Mouse (Mus musculus): ENCODE data around the gene Il25. TPM values are rescaled to one million over a fixed set of nuclear protein-coding genes. Genes with fewer than 3 reads are reported as not detected.
A peak's percentile ranks its signal among the peaks of the same experiment; 100 is the strongest.

Il25 gene
- polyA plus RNA-seq, 1 experiment: not detected

DNA sequence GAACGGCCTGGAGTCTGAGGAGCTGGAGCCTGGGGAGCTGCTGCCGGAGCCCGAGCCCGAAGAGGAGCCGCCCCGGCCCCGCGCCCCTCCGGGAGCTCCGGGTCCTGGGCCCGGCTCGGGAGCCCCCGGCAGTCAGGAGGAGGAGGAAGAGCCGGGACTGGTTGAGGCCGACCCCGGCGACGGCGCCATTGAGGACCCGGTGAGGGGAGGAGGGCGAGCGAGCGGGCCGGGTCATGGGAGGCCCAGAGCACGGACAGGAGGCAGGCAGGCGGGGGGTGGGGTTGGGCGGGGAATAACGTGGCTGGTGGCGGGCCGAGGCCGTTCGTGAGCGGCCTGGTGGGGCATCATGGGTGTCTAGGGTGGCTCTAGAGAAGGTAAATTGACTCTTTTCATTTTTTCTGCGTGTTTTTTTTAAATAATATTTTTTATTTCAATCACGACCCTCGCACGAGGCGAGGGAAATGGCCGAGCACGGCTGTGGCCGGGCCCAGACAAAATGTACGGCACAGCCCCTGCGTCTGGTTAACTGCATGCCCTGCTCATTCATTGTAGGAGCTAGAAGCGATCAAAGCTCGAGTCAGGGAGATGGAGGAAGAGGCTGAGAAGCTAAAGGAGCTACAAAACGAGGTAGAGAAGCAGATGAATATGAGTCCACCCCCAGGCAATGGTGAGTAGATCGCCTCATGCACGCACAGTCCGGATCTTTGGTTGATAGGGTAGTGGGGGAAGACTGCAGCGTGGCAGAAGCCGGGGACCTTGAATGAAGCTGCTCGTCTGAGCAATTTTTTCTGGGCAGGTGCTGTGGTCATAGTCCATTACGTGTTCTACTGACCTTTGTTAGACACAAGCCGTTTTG, 38.0 kb upstream of the Il25 start:
- Histone ChIP-seq H3K4me3 (ENCODE audit: insufficient read depth, low read depth, low read length) (peak overlapping the region; percentile 99), H3K36me3 (ENCODE audit: control insufficient read depth, insufficient read depth, low read length) (peaks cover 11% of the 10 kb centered on the region), H3K4me1 (ENCODE audit: control insufficient read depth, insufficient read depth, low read length) (peaks cover 7% of the 10 kb centered on the region; the same call in 1 of the 2 replicates), H3K27ac (ENCODE audit: insufficient read depth, low read depth, low read length) (peak overlapping the region; percentile 95), H3K27me3 (replicated peaks; ENCODE audit: control insufficient read depth, insufficient read depth, low read length) (no peaks in the 10 kb centered on the region)
- DNase-seq: peak; percentile 75
- WGBS: 1% methylated on average over 54 of the region's 54 CpGs
- TF ChIP-seq POLR2A (IDR thresholded peaks at IDR 0.05; ENCODE audit: low read depth, low read length) (no peak), CTCF (conservative IDR thresholded peaks at IDR 0.05; ENCODE audit: insufficient read depth, insufficient read length, low read depth, low read length) (no peak)

DNA sequence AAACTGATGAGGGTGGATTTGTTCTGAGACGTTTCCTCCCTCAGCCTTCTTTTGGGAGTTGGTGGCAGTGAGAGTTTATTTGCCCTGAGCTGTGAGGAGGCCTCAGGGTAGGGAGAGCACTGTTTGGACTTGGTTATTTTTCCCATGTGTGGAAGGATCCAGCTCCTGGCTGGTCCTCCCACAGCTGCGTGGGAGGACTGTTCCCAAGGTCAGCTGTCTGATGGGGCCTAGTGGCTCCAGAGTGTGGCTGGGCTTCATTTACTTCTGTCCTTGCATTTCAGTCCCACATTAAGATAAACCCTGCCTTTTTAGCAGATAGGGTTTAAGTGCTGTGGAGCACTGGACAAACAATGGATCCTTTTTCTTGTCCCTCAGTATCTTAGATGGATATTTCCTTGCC, 35.0 kb upstream of the Il25 start:
- Histone ChIP-seq H3K4me1 (ENCODE audit: control insufficient read depth, insufficient read depth, low read length) (peaks cover 12% of the 10 kb centered on the region; the same call in 1 of the 2 replicates), H3K4me3 (ENCODE audit: insufficient read depth, low read depth, low read length) (no peak overlapping the region), H3K27ac (ENCODE audit: insufficient read depth, low read depth, low read length) (no peak overlapping the region), H3K36me3 (ENCODE audit: control insufficient read depth, insufficient read depth, low read length) (peaks cover 11% of the 10 kb centered on the region), H3K27me3 (replicated peaks; ENCODE audit: control insufficient read depth, insufficient read depth, low read length) (no peaks in the 10 kb centered on the region)
- DNase-seq: no peak
- no peak for TF ChIP-seq CTCF (conservative IDR thresholded peaks at IDR 0.05; ENCODE audit: insufficient read depth, insufficient read length, low read depth, low read length)
- TF ChIP-seq POLR2A (IDR thresholded peaks at IDR 0.05; ENCODE audit: low read depth, low read length): no peak
- 25% methylated on average over 2 of the region's 2 CpGs for WGBS

DNA sequence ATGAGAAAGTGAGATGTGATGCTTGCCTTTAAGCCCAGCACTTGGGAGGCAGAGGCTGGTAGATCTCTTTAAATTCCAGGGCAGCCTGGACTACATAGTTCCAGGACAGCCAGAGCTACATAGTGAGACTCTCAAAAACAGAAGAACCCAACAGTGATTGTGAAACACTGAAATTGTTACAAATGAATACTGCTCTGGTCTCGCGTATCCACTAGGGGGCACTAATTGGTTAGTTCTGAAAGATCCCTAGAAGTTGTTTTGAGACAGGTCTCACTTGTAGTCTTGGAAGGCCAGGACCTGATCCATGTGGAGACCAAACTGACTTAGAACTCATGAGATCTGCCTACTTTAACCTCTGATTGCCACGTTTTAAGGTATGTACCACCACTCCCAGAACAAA, 32.1 kb upstream of the Il25 start:
- Histone ChIP-seq H3K27me3 (replicated peaks; ENCODE audit: control insufficient read depth, insufficient read depth, low read length) (no peaks in the 10 kb centered on the region), H3K4me1 (ENCODE audit: control insufficient read depth, insufficient read depth, low read length) (peaks cover 8% of the 10 kb centered on the region; the same call in 1 of the 2 replicates), H3K36me3 (ENCODE audit: control insufficient read depth, insufficient read depth, low read length) (peaks cover 11% of the 10 kb centered on the region), H3K4me3 (ENCODE audit: insufficient read depth, low read depth, low read length) (no peak overlapping the region), H3K27ac (ENCODE audit: insufficient read depth, low read depth, low read length) (no peak overlapping the region)
- WGBS: under 1% methylated on average over 3 of the region's 3 CpGs
- DNase-seq: peak; percentile 89
- TF ChIP-seq POLR2A (IDR thresholded peaks at IDR 0.05; ENCODE audit: low read depth, low read length) (no peak), CTCF (conservative IDR thresholded peaks at IDR 0.05; ENCODE audit: insufficient read depth, insufficient read length, low read depth, low read length) (peak; percentile 41)

DNA sequence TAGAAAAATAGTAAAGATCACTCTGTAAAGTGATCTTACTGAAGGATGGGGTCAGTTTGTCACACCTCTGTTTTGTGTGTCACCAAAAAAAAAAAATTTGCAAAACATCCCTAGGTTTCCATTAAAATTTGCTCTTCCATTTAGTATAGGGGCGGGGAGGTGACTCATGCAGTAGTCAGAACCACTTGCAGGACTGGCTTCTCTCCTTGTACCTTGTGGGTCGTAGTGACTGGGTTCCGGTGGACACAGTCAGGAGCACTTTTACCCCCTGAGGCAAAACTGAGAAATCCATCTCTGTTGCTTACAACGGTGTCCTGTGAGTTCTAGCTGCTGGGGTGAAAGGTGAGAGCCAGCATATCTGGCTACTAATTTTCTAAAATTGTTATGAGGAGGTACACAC, 28.9 kb upstream of the Il25 start:
- H3K4me3 ChIP-seq (ENCODE audit: insufficient read depth, low read depth, low read length): no peak overlapping the region
- H3K36me3 ChIP-seq (ENCODE audit: control insufficient read depth, insufficient read depth, low read length): no peaks in the 10 kb centered on the region; the same call in 1 of the 2 replicates
- H3K27me3 ChIP-seq (replicated peaks; ENCODE audit: control insufficient read depth, insufficient read depth, low read length): no peaks in the 10 kb centered on the region
- DNase-seq: no peak
- no peak overlapping the region for H3K27ac ChIP-seq (ENCODE audit: insufficient read depth, low read depth, low read length)
- H3K4me1 ChIP-seq (ENCODE audit: control insufficient read depth, insufficient read depth, low read length): peaks cover 5% of the 10 kb centered on the region; the same call in 1 of the 2 replicates
- WGBS: 78% methylated on average over 4 of the region's 4 CpGs
- TF ChIP-seq POLR2A (IDR thresholded peaks at IDR 0.05; ENCODE audit: low read depth, low read length) (no peak), CTCF (conservative IDR thresholded peaks at IDR 0.05; ENCODE audit: insufficient read depth, insufficient read length, low read depth, low read length) (no peak)

DNA sequence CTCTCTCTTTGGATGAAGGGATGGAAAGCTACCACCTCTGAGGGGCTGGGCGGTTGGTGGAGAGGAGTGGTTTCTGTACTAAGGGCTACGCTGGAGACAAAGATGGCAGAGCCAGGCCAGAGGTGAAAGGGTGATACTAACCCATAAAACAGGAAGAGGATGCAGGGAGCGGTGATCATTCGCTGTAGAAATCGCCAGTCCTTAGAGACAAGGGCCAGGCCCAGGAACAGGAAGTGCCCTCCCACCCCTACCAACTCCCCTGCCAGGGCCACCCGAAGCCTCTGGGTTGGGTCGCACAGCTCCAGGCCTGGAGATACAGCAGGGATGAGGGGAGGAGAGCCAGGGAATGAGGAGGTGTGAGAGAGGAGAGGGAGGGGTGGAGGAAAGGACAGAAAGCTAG, 23.8 kb upstream of the Il25 start:
- WGBS: 66% methylated on average over 7 of the region's 7 CpGs
- H3K36me3 ChIP-seq (ENCODE audit: control insufficient read depth, insufficient read depth, low read length): no peaks in the 10 kb centered on the region
- no peak overlapping the region for H3K4me3 ChIP-seq (ENCODE audit: insufficient read depth, low read depth, low read length)
- 0 out of 2 replicates have a peak, but pooled peaks cover 3% of the 10 kb centered on the region for H3K4me1 ChIP-seq (ENCODE audit: control insufficient read depth, insufficient read depth, low read length)
- DNase-seq: no peak
- no peak overlapping the region for H3K27ac ChIP-seq (ENCODE audit: insufficient read depth, low read depth, low read length)
- TF ChIP-seq CTCF (conservative IDR thresholded peaks at IDR 0.05; ENCODE audit: insufficient read depth, insufficient read length, low read depth, low read length) (no peak), POLR2A (IDR thresholded peaks at IDR 0.05; ENCODE audit: low read depth, low read length) (no peak)
- H3K27me3 ChIP-seq (replicated peaks; ENCODE audit: control insufficient read depth, insufficient read depth, low read length): no peaks in the 10 kb centered on the region

DNA sequence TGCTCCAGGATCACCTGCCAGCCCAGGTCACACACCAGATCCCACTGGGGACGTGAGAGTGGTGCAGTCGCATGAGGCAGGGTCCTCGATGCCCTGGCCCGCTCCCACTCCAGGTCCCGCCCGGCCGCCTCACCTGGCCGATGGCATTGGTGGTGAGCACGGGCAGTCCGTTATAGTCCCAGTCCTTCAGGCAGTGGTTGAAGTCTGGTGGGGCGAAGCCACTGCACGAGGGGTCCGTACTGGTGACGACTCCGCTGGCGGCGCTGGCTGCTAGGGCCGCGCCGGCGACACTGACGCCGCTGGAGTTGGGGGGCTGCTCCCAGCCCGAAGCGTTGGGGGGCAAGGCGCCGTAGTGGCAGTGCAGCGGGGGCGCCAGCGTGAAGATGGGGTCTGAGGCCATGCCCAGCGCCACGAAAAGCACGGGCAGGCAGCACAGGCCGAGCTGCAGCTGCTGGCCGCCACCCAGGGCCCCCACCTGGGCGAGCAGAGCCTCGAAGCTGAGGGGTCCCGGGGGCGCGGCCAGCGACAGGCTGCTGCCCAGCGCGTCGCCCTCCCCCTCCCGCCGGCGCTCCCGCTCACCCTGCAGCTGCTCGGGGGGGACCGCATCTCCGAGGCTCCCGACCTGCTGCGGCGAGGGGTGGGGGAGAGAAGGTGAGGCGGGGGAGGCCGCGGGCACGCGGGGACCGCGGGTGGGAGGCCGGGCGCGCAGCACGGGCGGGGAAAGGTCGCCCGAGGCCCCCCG, 20.2 kb upstream of the Il25 start:
- no peak overlapping the region for H3K27ac ChIP-seq (ENCODE audit: insufficient read depth, low read depth, low read length)
- no peaks in the 10 kb centered on the region for H3K36me3 ChIP-seq (ENCODE audit: control insufficient read depth, insufficient read depth, low read length)
- H3K4me1 ChIP-seq (ENCODE audit: control insufficient read depth, insufficient read depth, low read length): 0 out of 2 replicates have a peak, but pooled peaks cover 3% of the 10 kb centered on the region
- no peak for TF ChIP-seq CTCF (conservative IDR thresholded peaks at IDR 0.05; ENCODE audit: insufficient read depth, insufficient read length, low read depth, low read length)
- TF ChIP-seq POLR2A (IDR thresholded peaks at IDR 0.05; ENCODE audit: low read depth, low read length): no peak
- DNase-seq: no peak
- 7% methylated on average over 65 of the region's 69 CpGs for WGBS
- H3K27me3 ChIP-seq (replicated peaks; ENCODE audit: control insufficient read depth, insufficient read depth, low read length): no peaks in the 10 kb centered on the region
- peak overlapping the region; percentile 93 for H3K4me3 ChIP-seq (ENCODE audit: insufficient read depth, low read depth, low read length)

DNA sequence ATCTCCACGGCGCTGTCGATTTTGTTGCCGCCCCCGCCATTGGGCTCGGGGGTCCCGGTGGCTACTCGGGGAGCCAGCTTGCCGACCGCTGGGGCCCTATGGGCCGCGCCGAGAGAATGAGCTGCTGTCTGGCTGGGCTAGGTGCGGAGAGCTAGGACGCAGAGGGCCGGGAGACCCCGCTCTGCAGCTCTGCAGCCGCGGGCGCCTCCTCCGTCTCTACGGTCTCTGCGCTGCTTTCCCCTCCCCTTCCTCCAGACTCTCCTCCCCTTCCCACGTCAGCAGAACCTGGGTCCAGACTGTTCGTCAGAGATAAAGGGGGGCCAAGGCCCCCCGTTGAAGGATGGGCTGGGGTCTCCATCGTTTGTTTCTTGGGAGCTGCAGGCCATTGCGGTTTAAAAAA, 19.6 kb upstream of the Il25 start, which contains the start of gene Slc22a17:
Gene Slc22a17, minus strand, starts transcription at position 247 of the 400 bp plus-strand sequence.
- H3K4me1 ChIP-seq (ENCODE audit: control insufficient read depth, insufficient read depth, low read length): 0 out of 2 replicates have a peak, but pooled peaks cover 3% of the 10 kb centered on the region
- peak within 1 kb of the TSS; percentile 93 for H3K4me3 ChIP-seq (ENCODE audit: insufficient read depth, low read depth, low read length)
- peak; percentile 69 for DNase-seq
- H3K27me3 ChIP-seq (replicated peaks; ENCODE audit: control insufficient read depth, insufficient read depth, low read length): no peaks in the 10 kb centered on the region
- TF ChIP-seq CTCF (conservative IDR thresholded peaks at IDR 0.05; ENCODE audit: insufficient read depth, insufficient read length, low read depth, low read length) (no peak), POLR2A (IDR thresholded peaks at IDR 0.05; ENCODE audit: low read depth, low read length) (peak; percentile 46)
- no peaks in the 10 kb centered on the region for H3K36me3 ChIP-seq (ENCODE audit: control insufficient read depth, insufficient read depth, low read length)
- under 1% methylated on average over 28 of the region's 28 CpGs for WGBS
- H3K27ac ChIP-seq (ENCODE audit: insufficient read depth, low read depth, low read length): no peak within 1 kb of the TSS
